Mouse (Mus musculus): ENCODE results near the gene Bicral. TPM values are rescaled to one million over a fixed set of nuclear protein-coding genes. Genes with fewer than 3 reads are reported as not detected.

Gene Bicral
- polyA plus RNA-seq, 1 experiment: 33.1 TPM

- H3K27ac ChIP-seq (ENCODE audit: insufficient read depth, low read length): no peak overlapping the region
- TF ChIP-seq CTCF (IDR thresholded peaks at IDR 0.05; ENCODE audit: extremely low read depth, insufficient read depth, low read length) (no peak), POLR2A (IDR thresholded peaks at IDR 0.05; ENCODE audit: extremely low read depth, insufficient read depth, low read length) (no peak)
- no peak overlapping the region for H3K4me3 ChIP-seq (ENCODE audit: insufficient read depth, low read length)
- H3K4me1 ChIP-seq (ENCODE audit: control insufficient read depth, insufficient read depth, low read length): peaks cover 6% of the 10 kb centered on the region; the same call in 1 of the 2 replicates
Observed at GRCm38 (mm10) chr17:46835093-46835715, 23.1 kb downstream of the Bicral start.

DNA sequence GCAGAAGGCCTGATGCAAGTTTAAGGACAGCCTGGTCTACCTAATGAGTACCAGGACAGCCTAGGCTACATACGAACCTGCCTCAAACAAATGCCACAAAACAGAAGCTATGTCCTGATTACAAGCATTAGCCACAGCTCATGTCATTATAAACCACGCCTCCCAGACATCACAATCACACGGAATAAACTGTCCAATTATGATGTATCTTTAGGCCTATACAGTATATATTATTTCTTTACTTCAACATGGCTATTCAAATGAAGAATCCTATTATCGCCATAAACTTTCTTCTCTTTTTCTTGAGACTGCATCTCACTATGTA lies 25.3 kb downstream of the Bicral start:
- Histone ChIP-seq H3K27ac (ENCODE audit: insufficient read depth, low read length) (peak overlapping the region; percentile 72; the same call in 1 of the 2 replicates), H3K4me1 (ENCODE audit: control insufficient read depth, insufficient read depth, low read length) (peaks cover 6% of the 10 kb centered on the region; the same call in 1 of the 2 replicates), H3K4me3 (ENCODE audit: insufficient read depth, low read length) (no peak overlapping the region)
- TF ChIP-seq POLR2A (IDR thresholded peaks at IDR 0.05; ENCODE audit: extremely low read depth, insufficient read depth, low read length) (no peak), CTCF (IDR thresholded peaks at IDR 0.05; ENCODE audit: extremely low read depth, insufficient read depth, low read length) (no peak)

DNA sequence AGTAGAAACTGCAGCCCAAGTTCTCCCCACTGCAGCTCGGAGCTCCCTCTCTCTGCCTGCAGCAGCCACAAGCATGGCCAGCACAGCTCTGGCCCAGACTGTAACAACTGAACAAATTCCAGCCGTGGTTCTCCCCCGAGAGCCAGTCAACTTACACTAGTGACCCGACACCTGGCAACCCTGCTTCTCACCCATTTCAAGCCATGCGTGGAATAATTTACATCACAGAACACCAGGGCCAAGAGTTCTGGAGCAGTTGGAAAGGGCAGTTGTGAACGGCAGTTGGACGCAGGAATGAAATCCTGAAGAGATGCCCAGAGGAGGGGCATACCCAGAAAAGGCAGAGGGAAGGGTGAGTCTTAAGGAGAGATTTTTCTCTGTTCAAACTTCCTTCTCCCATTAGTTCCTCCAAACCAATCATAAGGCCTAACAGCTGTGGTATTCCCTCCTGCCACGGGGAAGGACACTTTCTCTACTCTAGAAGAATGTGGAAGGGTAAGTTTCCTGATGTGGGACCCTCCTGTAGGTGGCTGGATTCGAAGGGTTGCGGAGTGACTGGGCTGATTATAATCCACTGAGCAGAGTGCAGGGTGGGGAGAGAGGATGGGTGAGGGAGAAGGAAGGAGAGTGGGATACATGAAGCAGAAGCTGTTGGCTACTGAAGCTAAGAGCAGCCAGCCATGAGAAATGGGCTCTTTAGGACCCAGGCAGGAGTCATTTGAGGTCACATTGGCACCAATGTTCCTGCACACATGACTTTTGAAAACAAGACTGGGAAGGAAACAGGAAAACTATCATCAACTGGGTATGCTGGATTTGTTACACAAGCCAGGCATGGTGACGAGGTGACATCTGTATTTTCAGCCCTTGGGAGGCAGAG lies 25.9 kb downstream of the Bicral start:
- no peak for TF ChIP-seq CTCF (IDR thresholded peaks at IDR 0.05; ENCODE audit: extremely low read depth, insufficient read depth, low read length)
- no peak for TF ChIP-seq POLR2A (IDR thresholded peaks at IDR 0.05; ENCODE audit: extremely low read depth, insufficient read depth, low read length)
- H3K4me1 ChIP-seq (ENCODE audit: control insufficient read depth, insufficient read depth, low read length): peaks cover 6% of the 10 kb centered on the region; the same call in 1 of the 2 replicates
- H3K27ac ChIP-seq (ENCODE audit: insufficient read depth, low read length): peak overlapping the region; percentile 72; the same call in 1 of the 2 replicates
- H3K4me3 ChIP-seq (ENCODE audit: insufficient read depth, low read length): no peak overlapping the region

GRCm38 (mm10) chr17:46829856-46830535 lies 28.3 kb downstream of the Bicral start:
- TF ChIP-seq CTCF (IDR thresholded peaks at IDR 0.05; ENCODE audit: extremely low read depth, insufficient read depth, low read length): no peak
- TF ChIP-seq POLR2A (IDR thresholded peaks at IDR 0.05; ENCODE audit: extremely low read depth, insufficient read depth, low read length): no peak
- H3K27ac ChIP-seq (ENCODE audit: insufficient read depth, low read length): no peak overlapping the region
- no peak overlapping the region for H3K4me3 ChIP-seq (ENCODE audit: insufficient read depth, low read length)
- peaks cover 6% of the 10 kb centered on the region; the same call in 1 of the 2 replicates for H3K4me1 ChIP-seq (ENCODE audit: control insufficient read depth, insufficient read depth, low read length)

DNA sequence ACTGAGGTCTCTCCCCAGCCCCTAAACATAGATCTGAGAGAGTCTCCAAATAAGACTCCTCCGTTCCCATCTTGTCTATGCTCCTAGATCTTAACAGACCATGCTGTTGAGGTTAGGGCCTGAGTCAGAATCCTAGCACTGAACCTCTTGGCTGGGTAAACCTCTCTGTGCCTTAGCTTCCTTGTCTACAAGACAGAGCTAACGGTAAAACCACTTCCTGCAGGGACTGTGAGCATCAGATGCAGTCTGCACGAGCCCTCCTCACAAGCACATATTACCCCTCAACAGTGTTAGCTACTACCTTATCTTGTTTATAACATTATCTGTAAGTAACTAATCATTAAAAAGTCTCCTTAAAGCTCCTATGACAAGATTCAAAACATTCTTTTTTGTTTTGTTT lies 29.3 kb downstream of the Bicral start:
- no peak overlapping the region for H3K27ac ChIP-seq (ENCODE audit: insufficient read depth, low read length)
- peaks cover 6% of the 10 kb centered on the region; the same call in 1 of the 2 replicates for H3K4me1 ChIP-seq (ENCODE audit: control insufficient read depth, insufficient read depth, low read length)
- TF ChIP-seq CTCF (IDR thresholded peaks at IDR 0.05; ENCODE audit: extremely low read depth, insufficient read depth, low read length) (no peak), POLR2A (IDR thresholded peaks at IDR 0.05; ENCODE audit: extremely low read depth, insufficient read depth, low read length) (no peak)
- no peak overlapping the region for H3K4me3 ChIP-seq (ENCODE audit: insufficient read depth, low read length)

- Histone ChIP-seq H3K4me3 (ENCODE audit: insufficient read depth, low read length) (no peak overlapping the region), H3K27ac (ENCODE audit: insufficient read depth, low read length) (no peak overlapping the region), H3K4me1 (ENCODE audit: control insufficient read depth, insufficient read depth, low read length) (peaks cover 3% of the 10 kb centered on the region; the same call in 1 of the 2 replicates)
- TF ChIP-seq CTCF (IDR thresholded peaks at IDR 0.05; ENCODE audit: extremely low read depth, insufficient read depth, low read length) (no peak), POLR2A (IDR thresholded peaks at IDR 0.05; ENCODE audit: extremely low read depth, insufficient read depth, low read length) (no peak)
Observed at GRCm38 (mm10) chr17:46823091-46823490, 35.2 kb downstream of the Bicral start.

DNA sequence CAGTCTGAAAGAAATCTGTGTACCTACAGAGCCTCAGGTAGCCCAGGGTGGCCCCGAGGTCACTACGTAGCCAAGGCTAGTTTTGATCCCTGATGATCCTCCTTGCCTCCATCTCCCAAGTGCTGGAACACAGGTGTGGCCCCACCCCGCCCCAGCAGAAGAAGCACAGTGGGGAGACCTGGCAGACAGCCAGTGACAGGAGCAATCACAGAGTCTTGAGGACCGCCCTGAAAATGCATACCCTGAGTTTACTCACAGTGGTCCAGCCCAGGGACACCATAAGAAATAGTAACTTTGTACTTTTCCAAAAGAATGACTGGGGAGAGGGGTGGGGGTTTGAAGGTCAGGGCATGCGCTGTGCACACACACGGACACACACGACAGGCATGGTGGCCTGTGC lies 37.7 kb downstream of the Bicral start:
- TF ChIP-seq CTCF (IDR thresholded peaks at IDR 0.05; ENCODE audit: extremely low read depth, insufficient read depth, low read length) (no peak), POLR2A (IDR thresholded peaks at IDR 0.05; ENCODE audit: extremely low read depth, insufficient read depth, low read length) (no peak)
- no peak overlapping the region for H3K27ac ChIP-seq (ENCODE audit: insufficient read depth, low read length)
- H3K4me3 ChIP-seq (ENCODE audit: insufficient read depth, low read length): no peak overlapping the region
- peaks cover 3% of the 10 kb centered on the region; the same call in 1 of the 2 replicates for H3K4me1 ChIP-seq (ENCODE audit: control insufficient read depth, insufficient read depth, low read length)

- Histone ChIP-seq H3K4me3 (ENCODE audit: insufficient read depth, low read length) (no peak overlapping the region), H3K27ac (ENCODE audit: insufficient read depth, low read length) (no peak overlapping the region), H3K4me1 (ENCODE audit: control insufficient read depth, insufficient read depth, low read length) (peaks cover 3% of the 10 kb centered on the region; the same call in 1 of the 2 replicates)
- TF ChIP-seq POLR2A (IDR thresholded peaks at IDR 0.05; ENCODE audit: extremely low read depth, insufficient read depth, low read length) (no peak), CTCF (IDR thresholded peaks at IDR 0.05; ENCODE audit: extremely low read depth, insufficient read depth, low read length) (no peak)
Observed at GRCm38 (mm10) chr17:46817734-46818158, 40.5 kb downstream of the Bicral start.

GRCm38 (mm10) chr17:46816306-46816705 lies 42.0 kb downstream of the Bicral start:
- peaks cover 3% of the 10 kb centered on the region; the same call in 1 of the 2 replicates for H3K4me1 ChIP-seq (ENCODE audit: control insufficient read depth, insufficient read depth, low read length)
- H3K27ac ChIP-seq (ENCODE audit: insufficient read depth, low read length): no peak overlapping the region
- TF ChIP-seq POLR2A (IDR thresholded peaks at IDR 0.05; ENCODE audit: extremely low read depth, insufficient read depth, low read length): no peak
- no peak overlapping the region for H3K4me3 ChIP-seq (ENCODE audit: insufficient read depth, low read length)
